Mouse (Mus musculus) G1E-ER4 (cell line): Measurements from ENCODE around the gene Arhgef38. TPM values are rescaled to one million over a fixed set of nuclear protein-coding genes. Genes with fewer than 3 reads are reported as not detected.

Experiments
- GATA1 ChIP-seq: IDR thresholded peaks from one replicate; pipeline ENCODE4 v1.8.0; 2012; ENCODE audit warnings: low read length, inconsistent platforms
- polyA plus RNA-seq: library from polyadenylated mRNA; stranded (reverse); fragments of >175 nt; gene quantifications from 2 replicates; pipeline ENCODE4 v1.2.3, GENCODE M21; 2012

Gene Arhgef38
- polyA plus RNA-seq, 1 experiment = not detected

DNA sequence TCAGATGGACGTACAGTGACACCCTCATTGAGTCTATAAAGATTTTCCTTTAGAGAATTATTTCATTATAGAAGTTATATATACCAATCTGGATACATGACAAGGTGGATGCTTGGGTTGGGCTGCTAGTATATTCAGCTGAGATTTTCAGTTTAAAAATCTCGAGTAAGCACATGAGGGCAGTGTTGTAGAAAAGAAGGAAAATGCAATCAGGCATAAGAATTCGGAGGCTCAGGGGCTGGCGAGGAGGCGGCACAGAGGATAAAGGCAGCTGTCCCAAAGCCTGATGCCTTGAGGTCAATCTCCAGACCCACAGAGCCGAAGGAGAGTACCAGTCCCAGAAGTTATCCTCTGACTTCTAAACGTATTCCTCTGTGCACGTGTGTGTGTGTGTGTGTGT, 102.1 kb downstream of the Arhgef38 start:
- TF ChIP-seq GATA1 = no peak

DNA sequence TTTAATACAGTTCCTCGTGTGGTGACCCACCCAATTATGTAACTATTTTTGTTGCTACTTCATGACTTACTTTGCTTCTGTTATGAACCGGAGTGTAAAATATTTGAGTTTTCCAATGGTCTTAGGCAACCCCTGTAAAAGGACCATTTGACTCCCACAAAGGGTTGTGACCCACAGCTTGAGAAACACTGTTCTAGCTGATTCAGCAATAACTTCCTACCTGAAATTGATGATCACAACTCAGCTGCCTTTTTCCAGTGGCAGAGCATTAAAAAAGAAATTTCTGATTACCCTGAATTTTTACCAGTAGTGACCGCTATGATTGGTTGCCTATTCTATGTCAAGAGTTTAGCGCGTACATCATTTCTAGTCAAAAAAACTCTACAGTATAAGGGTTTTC, 103.4 kb downstream of the Arhgef38 start:
- TF ChIP-seq GATA1 = no peak

DNA sequence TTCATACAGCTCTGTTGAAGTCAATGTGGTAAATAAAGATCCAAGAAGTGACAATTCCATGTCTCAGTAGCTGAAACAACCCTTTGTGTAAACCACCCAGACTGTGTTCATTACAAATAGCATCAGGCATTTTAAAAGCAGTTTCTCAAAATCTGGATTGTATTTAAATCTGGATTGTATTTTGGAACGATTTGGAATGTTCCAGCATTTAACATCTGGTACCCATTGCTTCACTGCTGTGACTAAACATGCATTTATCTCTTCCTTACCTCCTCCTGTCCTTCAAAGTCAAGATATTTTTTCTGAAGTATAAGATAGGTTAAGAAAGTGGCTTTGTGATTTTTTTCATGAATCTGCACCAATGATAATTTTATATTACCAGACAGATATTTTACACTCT, 121.5 kb downstream of the Arhgef38 start:
- no peak for TF ChIP-seq GATA1

DNA sequence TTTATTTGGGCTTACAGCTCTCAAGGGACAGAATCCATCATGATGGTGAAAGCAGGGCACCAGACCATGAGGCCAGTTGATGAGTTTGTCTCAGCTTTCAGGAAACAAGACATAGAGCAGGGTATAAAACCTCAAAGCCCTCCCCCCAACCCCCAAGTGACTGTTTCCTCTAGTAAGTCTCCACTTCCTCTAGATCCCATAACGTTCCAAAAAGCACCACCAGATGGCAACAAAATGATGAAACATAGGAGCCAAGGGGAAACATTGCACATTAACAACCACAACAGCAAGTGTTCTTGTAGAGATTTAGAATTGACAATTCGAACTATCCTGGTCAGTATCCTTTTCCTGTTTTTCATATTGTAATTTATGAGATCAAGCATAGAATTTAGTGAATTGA, 123.0 kb downstream of the Arhgef38 start:
- no peak for TF ChIP-seq GATA1

DNA sequence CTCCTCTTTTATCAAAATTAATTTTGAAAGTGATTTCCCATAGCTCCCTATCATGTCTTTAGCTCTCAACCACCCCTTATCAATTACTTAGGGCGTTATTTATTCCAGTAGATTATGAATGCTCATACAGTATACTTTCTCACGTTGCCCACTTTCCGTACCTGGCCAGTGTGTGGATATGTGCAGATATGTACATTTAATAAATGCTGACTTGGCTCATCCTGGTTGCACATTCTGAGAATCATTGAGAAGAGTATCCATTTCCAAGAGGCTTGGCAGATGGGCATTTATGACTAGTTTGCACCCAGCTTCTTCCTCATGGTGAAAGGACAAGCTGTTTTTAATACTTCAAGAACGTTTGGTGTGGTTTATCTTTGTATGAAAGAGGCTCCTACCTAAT, 124.9 kb downstream of the Arhgef38 start:
- no peak for TF ChIP-seq GATA1

DNA sequence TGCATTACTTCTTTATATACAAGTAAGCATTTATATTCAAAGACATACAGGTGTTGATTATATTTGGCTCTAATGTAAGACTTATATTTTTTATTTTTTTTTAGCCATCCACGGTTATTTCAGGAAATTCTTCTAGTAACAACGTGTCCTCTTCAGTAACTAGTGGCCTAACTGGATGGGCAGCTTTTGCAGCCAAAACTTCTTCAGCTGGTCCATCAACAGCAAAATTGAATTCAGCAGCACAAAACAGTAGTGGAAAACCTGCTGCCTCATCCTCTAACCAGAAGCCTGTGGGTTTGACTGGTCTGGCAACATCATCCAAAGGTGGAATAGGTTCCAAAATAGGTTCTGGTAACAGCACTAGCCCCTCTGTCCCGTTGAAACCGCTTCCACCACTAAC, 126.0 kb downstream of the Arhgef38 start:
- TF ChIP-seq GATA1 = no peak

DNA sequence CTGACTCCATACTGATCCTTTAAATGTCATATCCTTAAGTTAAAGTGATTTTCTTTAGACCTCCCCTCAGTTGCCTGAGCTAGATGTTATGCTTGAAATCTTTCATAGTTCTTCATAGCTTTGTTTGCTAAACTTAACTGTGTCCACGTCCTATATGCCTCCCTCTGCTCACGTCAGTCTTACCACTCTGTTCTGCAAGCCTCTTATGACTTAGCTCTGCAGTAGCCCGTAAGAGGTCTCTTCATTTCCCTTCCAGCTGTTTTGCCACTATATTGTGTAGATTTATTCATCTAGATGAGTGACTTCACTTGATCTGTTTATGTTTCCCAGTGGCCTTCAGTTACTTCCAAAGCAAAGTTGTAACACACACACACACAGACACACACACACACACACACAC, 130.3 kb downstream of the Arhgef38 start:
- TF ChIP-seq GATA1 = no peak

DNA sequence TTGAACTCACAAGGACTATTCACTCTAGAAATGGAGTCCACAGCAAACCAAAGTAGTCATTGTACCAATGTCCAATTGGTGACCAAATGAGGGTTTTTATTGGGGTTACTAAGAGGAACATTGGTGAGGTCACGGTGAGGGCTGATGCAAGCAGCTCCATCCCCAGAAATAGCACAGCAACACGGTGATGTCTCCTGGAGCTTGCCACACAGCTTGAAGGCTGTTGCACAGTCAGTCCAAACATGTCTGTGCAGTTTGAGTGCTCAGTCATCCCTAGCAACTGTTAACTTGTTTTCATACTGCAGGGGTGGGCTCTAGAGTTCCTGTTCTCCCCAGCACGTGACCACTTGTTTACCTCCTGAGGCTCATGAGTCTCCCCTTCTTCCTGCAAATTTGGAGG, 131.0 kb downstream of the Arhgef38 start:
- no peak for TF ChIP-seq GATA1

DNA sequence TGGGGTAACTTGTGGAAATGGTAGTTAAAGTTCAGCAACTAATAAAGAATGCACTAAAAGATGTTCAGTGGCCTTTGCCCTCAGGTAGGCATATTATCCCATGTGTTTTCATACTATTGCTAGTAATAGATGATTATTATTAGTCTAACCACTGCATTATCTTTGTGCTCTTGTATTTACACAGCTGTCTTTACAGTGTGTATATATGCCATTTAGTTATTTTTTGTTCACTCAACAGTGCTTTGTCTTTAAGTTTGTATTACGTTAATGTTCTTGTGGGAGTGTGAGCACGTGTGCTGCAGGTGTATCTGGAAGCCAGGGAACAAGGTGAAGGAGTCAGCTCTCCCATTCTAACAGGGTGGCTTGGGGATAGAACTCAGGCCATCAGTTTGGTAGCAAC, 135.8 kb downstream of the Arhgef38 start:
- no peak for TF ChIP-seq GATA1

DNA sequence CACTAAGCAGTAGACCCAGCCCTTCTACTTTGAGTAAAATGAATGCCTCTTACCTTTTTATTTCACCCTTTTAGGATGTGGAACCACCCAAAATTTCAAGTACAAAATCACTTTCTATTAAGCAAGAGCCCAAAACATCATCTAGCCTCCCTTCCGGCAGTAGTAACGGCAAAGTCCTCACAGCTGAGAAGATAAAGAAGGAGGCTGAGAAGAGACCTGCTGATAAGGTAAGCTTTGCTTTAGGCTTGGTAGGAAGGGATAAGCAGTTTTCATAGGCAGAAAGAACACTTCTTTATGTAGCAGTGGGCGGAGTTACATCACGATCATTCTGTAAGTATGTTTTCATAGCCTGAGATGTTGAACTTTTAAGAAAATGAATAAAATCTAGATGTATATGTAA, 136.4 kb downstream of the Arhgef38 start:
- no peak for TF ChIP-seq GATA1

DNA sequence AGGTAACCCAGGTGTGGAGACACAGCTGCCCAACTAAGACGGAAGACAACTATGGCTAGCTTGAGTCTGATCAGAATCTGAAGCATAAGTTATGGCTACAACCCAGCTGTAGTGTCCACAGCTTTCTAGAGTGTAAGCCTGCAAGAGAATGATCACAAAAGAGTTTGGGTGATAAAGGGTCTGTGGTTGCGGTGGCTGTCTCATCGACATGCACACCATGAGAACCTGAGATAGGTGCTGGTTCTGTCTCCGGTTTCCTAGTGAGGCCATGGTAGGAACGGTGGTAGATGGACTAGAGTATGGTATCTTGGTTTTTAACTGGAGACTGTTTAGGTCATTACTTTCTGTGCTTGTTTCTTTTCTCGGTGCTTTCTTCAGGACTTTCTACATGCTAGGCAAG, 136.8 kb downstream of the Arhgef38 start:
- no peak for TF ChIP-seq GATA1

DNA sequence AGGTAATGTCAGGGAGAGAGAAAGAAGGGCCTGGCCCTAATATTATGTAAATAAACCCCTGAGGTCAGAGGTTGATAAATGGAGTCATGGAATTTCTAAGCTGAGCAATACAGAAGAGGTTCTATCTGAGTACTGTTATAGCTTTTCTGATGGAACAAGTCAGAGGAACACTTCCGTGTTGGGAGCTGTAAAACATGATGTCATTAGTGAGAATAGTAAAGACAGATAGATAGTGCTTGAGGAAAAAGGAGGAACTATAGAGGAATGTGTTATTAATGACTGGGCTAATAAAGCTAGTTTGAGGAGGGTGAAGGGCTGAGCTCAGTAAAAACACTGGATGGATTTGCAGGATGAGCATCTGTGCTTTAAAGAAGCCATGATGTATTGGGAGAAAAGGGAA, 140.4 kb downstream of the Arhgef38 start:
- TF ChIP-seq GATA1 = no peak

DNA sequence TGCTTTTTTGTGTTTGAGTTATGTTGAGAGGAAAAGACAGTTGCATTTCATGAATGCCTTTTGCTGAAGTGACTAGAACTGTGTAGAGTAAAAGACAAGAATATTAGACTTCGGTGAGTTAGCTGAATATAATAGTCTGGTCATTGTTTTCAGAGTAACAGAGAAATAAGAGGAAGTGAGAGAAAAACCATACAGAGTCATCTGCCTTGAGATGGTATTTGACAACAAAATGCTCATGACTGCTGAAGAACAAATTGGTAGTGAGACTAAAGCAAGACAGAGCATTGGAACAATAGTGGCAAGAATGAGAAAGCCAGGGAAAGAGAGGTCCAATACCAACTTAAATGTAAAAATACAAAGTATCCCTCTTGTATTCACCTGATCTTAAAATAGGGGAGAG, 141.8 kb downstream of the Arhgef38 start:
- TF ChIP-seq GATA1 = no peak

DNA sequence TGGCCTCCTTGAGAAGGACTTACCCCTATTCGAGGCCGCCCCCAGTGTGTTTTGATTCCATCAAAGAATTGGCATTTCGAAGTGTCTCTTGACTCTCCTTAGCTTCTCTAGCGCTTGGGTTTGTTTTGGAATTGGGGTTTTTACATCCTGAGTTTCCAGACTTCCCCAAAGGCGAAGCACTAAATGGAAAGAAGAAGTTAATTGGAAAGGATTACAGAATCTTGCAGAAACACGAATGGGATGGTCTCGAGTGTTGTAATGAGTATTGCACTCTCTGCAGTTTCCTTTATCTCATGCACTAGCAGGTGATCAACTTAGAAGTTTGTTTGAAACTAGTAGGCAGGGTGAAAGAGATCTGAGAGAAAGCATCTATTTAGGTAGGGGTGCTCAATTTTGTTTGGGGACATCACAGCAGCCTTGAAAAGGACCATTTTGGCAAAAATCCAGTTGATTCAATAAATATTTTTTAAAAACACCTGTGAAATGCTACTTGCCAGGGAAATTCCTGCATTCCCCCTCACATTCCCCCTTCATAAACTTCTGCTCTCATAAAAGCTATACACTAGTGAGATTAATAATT, 142.4 kb downstream of the Arhgef38 start:
- TF ChIP-seq GATA1 = no peak

DNA sequence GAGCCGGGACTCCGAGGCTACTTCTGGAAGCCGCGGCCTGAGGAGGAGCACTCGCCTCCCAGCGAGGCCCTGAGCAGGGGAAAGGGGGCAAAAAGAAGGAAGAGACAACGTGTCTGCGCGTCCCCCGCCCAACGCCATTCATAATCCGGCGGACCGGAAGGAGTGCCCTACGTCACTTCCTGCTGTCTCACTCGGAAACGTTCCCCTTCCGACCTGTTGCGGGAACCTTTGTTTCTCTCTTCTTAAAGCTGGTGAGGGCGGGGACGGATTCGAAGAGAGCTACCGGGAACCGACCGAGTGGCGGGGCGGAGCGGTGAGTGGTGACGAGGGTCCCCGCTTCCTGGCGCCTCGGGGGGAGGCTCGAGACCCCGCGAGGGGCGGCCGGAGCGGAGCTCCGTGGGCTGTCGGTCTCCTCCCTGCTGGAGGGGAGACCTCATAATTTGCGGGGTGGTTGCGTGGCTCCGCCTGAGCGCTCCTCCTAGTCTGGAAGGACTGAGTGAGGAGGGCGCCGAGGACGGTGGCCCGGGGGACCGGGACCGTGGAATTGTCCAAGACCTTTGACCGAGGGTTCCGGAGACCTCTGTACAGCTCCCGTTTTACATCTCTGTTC, 143.0 kb downstream of the Arhgef38 start, which contains the start of the genes Ints12 and Gstcd:
Ints12 (plus strand) TSS at position 177 of the 610 bp plus-strand sequence.
Gstcd (minus strand) TSS at position 370 of the 610 bp plus-strand sequence.
- no peak for TF ChIP-seq GATA1

DNA sequence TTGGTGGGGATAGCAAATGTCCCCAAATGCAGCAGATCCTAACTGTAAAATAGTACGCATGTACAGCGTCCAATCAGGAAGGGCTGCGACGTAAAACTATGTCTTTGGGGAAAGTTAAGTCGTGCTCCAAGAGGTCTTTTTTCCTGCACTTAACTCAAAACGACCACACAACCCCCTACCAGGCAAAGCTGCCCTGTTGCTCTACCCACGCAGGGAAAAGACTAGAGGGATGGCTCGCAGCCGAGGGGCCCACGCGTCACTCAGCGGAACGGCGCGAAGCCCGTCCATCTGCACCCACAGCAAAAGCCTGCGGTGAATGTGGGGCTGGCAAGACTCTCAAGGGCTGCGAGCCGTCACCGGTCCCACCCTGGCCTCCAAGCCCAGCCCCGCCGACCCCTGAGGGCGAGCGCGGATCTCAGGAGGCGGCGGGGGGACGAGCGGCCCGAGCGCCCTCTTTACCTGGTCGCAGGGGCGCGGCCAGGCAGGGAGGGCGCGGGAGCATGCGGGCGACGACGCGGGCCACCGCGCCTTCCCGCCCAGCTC, 143.6 kb downstream of the Arhgef38 start:
- TF ChIP-seq GATA1 = no peak
